Mouse (Mus musculus) stomach, postnatal 0 days (tissue): ENCODE data around the gene Plxna4. TPM values are rescaled to one million over a fixed set of nuclear protein-coding genes. Genes with fewer than 3 reads are reported as not detected.

ENCODE experiments used
- ATAC-seq: fragments of 200-750 bp; cut with Nextera tagmentation; 2 replicates; pipeline ENCODE4 v1.8.0; 2017; ENCODE audit not compliant: low FRiP score, low TSS enrichment
- DNase-seq: peaks from one replicate; pipeline ENCODE4 v3.0.0-alpha.2; 2016; ENCODE audit warnings: low spot score
- H3K27ac ChIP-seq: fragments of 300-500 bp; sonication (generic); replicated peaks from 2 replicates; pipeline ENCODE4 v1.5.1; 2014; ENCODE audit warnings: mild to moderate bottlenecking, control low read depth
- H3K27me3 ChIP-seq: fragments of 300-500 bp; sonication (generic); 2 replicates; pipeline ENCODE4 v1.6.1; 2014; ENCODE audit warnings: low read length; ENCODE audit not compliant: control insufficient read depth, insufficient read depth
- H3K36me3 ChIP-seq: fragments of 300-500 bp; sonication (generic); 2 replicates; pipeline ENCODE4 v1.6.1; 2014; ENCODE audit warnings: low read length, mixed read lengths; ENCODE audit not compliant: control insufficient read depth, insufficient read depth
- H3K4me1 ChIP-seq: fragments of 300-500 bp; sonication (generic); replicated peaks from 2 replicates; pipeline ENCODE4 v1.6.1; 2014; ENCODE audit warnings: antibody characterized with exemption; ENCODE audit not compliant: control insufficient read depth, insufficient read depth
- H3K4me2 ChIP-seq: fragments of 300-500 bp; sonication (generic); replicated peaks from 2 replicates; pipeline ENCODE4 v1.6.1; 2014; ENCODE audit warnings: low read depth, mild to moderate bottlenecking, control low read depth, moderate library complexity
- H3K4me3 ChIP-seq: fragments of 300-500 bp; sonication (generic); 2 replicates; pipeline ENCODE4 v1.5.1; 2014; ENCODE audit warnings: low read depth, low read length, control low read depth
- H3K9ac ChIP-seq: fragments of 300-500 bp; sonication (generic); 2 replicates; pipeline ENCODE4 v1.6.1; 2014; ENCODE audit warnings: mild to moderate bottlenecking, low read length, control low read depth, mixed read lengths
- H3K9me3 ChIP-seq: fragments of 300-500 bp; sonication (generic); 2 replicates; pipeline ENCODE4 v1.6.1; 2016; ENCODE audit warnings: low read length; ENCODE audit not compliant: control insufficient read depth
- CTCF ChIP-seq: IDR thresholded peaks from 2 replicates; pipeline ENCODE4 v1.5.1; 2016; ENCODE audit warnings: antibody characterized with exemption, low read depth, mild to moderate bottlenecking, moderate library complexity
- EP300 ChIP-seq: optimal IDR thresholded peaks from 2 replicates; pipeline ENCODE3; 2016; ENCODE audit warnings: antibody characterized with exemption
- WGBS: fragments of 180-500 bp; shearing (Covaris S2); extraction: QIAGEN DNeasy Blood & Tissue Kit; methylation state at CpG from one replicate; pipeline ENCODE4 v1.1.7; 2014; 5-methylcytosine and 5-hydroxymethylcytosine counted together
- polyA plus RNA-seq: library from polyadenylated mRNA; unstranded; fragments of >200 nt; fragmentation: Nextera tagmentation; extraction: Ambion mirVana; gene quantifications from 2 replicates; pipeline ENCODE4 v1.2.1, GENCODE M21; 2015

Gene Plxna4
- polyA plus RNA-seq, 1 experiment from 2014 or later, result 1.1 TPM

GRCm38 (mm10) chr6:32472062-32472461, 115.9 kb downstream of the Plxna4 start:
- Histone ChIP-seq H3K27me3 (no peaks in the 10 kb centered on the region), H3K4me2 (no peak overlapping the region), H3K27ac (no peak overlapping the region), H3K9ac (no peak overlapping the region), H3K9me3 (no peaks in the 10 kb centered on the region), H3K4me3 (no peak overlapping the region), H3K36me3 (no peaks in the 10 kb centered on the region), H3K4me1 (no peaks in the 10 kb centered on the region)
- WGBS, result 72% methylated on average over 5 of the region's 5 CpGs
- DNase-seq, result no peak
- ATAC-seq, result no peak
- TF ChIP-seq EP300 (no peak), CTCF (no peak)

- no peaks in the 10 kb centered on the region for H3K9me3 ChIP-seq
- WGBS, result 68% methylated on average over 3 of the region's 3 CpGs
- no peak overlapping the region for H3K4me3 ChIP-seq
- no peaks in the 10 kb centered on the region for H3K27me3 ChIP-seq
- DNase-seq, result no peak
- no peak overlapping the region for H3K27ac ChIP-seq
- TF ChIP-seq CTCF, result no peak
- TF ChIP-seq EP300, result no peak
- H3K4me2 ChIP-seq, result no peak overlapping the region
- H3K4me1 ChIP-seq, result no peaks in the 10 kb centered on the region
- no peaks in the 10 kb centered on the region for H3K36me3 ChIP-seq
- no peak overlapping the region for H3K9ac ChIP-seq
- no peak for ATAC-seq
Observed at GRCm38 (mm10) chr6:32471639-32472038, 116.4 kb downstream of the Plxna4 start.

DNA sequence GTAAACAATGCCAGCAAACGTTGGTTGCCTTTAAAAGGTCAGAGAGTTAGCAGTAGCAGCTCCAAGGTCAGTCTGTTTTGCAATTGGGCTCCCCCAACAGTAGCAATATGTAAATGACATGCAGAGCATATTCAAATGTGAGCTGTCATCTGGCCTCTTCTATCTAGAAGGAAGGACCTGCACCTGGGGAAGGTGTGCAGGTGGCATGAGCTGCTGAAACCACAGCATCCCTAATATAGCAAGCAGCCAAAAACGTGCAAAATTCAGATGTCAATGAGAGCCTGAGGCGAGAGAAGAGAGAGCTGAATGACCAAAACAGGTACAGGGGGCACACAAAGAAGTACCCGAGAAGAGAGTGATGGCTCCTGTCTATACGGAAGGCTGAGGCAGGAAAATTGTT, 118.8 kb downstream of the Plxna4 start:
- Histone ChIP-seq H3K4me2 (no peak overlapping the region), H3K27me3 (no peaks in the 10 kb centered on the region), H3K9ac (no peak overlapping the region), H3K4me3 (no peak overlapping the region), H3K4me1 (no peaks in the 10 kb centered on the region), H3K36me3 (no peaks in the 10 kb centered on the region), H3K27ac (no peak overlapping the region), H3K9me3 (no peaks in the 10 kb centered on the region)
- TF ChIP-seq CTCF, result no peak
- TF ChIP-seq EP300, result no peak
- WGBS, result 55% methylated on average over 5 of the region's 5 CpGs
- ATAC-seq, result no peak
- no peak for DNase-seq

DNA sequence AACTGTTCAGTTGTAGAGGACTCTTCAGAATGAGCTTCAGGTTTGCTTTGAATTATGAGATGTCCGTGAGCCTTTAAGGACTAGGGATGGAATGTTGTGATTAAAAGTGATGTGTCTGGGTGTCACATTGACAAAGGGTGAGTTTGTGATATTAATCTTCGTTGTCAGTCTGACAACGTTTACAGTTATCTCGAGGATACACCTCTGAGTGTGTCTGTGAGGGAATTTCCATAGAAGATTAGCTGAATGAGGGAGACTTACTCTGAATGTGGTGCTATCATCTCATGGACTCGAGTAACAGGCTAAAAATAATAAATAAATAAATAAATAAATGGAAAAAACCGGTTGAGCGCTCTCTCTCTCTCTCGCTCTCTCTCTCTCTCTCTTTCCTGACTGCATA, 122.9 kb downstream of the Plxna4 start:
- WGBS, result 62% methylated on average over 8 of the region's 8 CpGs
- H3K9ac ChIP-seq, result no peak overlapping the region
- no peak overlapping the region for H3K4me2 ChIP-seq
- DNase-seq, result no peak
- no peak overlapping the region for H3K27ac ChIP-seq
- no peak for ATAC-seq
- no peaks in the 10 kb centered on the region for H3K9me3 ChIP-seq
- no peaks in the 10 kb centered on the region for H3K4me1 ChIP-seq
- H3K4me3 ChIP-seq, result no peak overlapping the region
- H3K27me3 ChIP-seq, result no peaks in the 10 kb centered on the region
- H3K36me3 ChIP-seq, result no peaks in the 10 kb centered on the region
- TF ChIP-seq CTCF (no peak), EP300 (no peak)

GRCm38 (mm10) chr6:32464637-32465036, 123.4 kb downstream of the Plxna4 start:
- WGBS, result 33% methylated on average over 8 of the region's 8 CpGs
- Histone ChIP-seq H3K36me3 (no peaks in the 10 kb centered on the region), H3K27ac (no peak overlapping the region), H3K9ac (no peak overlapping the region), H3K4me2 (no peak overlapping the region), H3K4me1 (no peaks in the 10 kb centered on the region), H3K9me3 (no peaks in the 10 kb centered on the region), H3K27me3 (no peaks in the 10 kb centered on the region), H3K4me3 (no peak overlapping the region)
- TF ChIP-seq CTCF, result no peak
- no peak for TF ChIP-seq EP300
- ATAC-seq (no peak), DNase-seq (no peak)

- WGBS, result 38% methylated on average over 4 of the region's 4 CpGs
- H3K9ac ChIP-seq, result no peak overlapping the region
- H3K27ac ChIP-seq, result no peak overlapping the region
- TF ChIP-seq CTCF (no peak), EP300 (no peak)
- ATAC-seq (peak; percentile 51; the same call in 1 of the 2 replicates), DNase-seq (no peak)
- no peaks in the 10 kb centered on the region for H3K9me3 ChIP-seq
- no peaks in the 10 kb centered on the region for H3K27me3 ChIP-seq
- H3K4me2 ChIP-seq, result no peak overlapping the region
- H3K4me3 ChIP-seq, result no peak overlapping the region
- H3K36me3 ChIP-seq, result no peaks in the 10 kb centered on the region
- no peaks in the 10 kb centered on the region for H3K4me1 ChIP-seq
Observed at GRCm38 (mm10) chr6:32464046-32464445, 123.9 kb downstream of the Plxna4 start.
